Mouse (Mus musculus) lung, postnatal 0 days (tissue): ENCODE data around the gene Mdm2. TPM values are rescaled to one million over a fixed set of nuclear protein-coding genes. Genes with fewer than 3 reads are reported as not detected.

Experiments
- ATAC-seq: fragments of 200-750 bp; cut with Nextera tagmentation; 2 replicates; pipeline ENCODE4 v1.8.0; 2017; ENCODE audit warnings: moderate library complexity
- DNase-seq: peaks from one replicate; pipeline ENCODE4 v3.0.0-alpha.2; 2016; ENCODE audit warnings: low spot score
- H3K27ac ChIP-seq: fragments of 300-500 bp; sonication (generic); 2 replicates; pipeline ENCODE4 v1.5.1; 2014; ENCODE audit warnings: antibody characterized with exemption, mild to moderate bottlenecking, low read length, mixed read lengths
- H3K27me3 ChIP-seq: fragments of 300-500 bp; sonication (generic); replicated peaks from 2 replicates; pipeline ENCODE4 v1.6.1; 2014; ENCODE audit warnings: low read length, mixed read lengths; ENCODE audit not compliant: insufficient read depth
- H3K36me3 ChIP-seq: fragments of 300-500 bp; sonication (generic); 2 replicates; pipeline ENCODE4 v1.6.1; 2014; ENCODE audit warnings: low read length, mixed read lengths; ENCODE audit not compliant: insufficient read depth
- H3K4me1 ChIP-seq: fragments of 300-500 bp; sonication (generic); 2 replicates; pipeline ENCODE4 v1.6.1; 2014; ENCODE audit warnings: antibody characterized with exemption, low read depth, low read length, mixed read lengths; ENCODE audit not compliant: insufficient read depth
- H3K4me2 ChIP-seq: fragments of 300-500 bp; sonication (generic); replicated peaks from 2 replicates; pipeline ENCODE4 v1.6.1; 2014; ENCODE audit warnings: low read depth, mild to moderate bottlenecking, low read length, moderate library complexity, mixed read lengths
- H3K4me3 ChIP-seq: fragments of 300-500 bp; sonication (generic); 2 replicates; pipeline ENCODE4 v1.5.1; 2014; ENCODE audit warnings: low read depth, low read length
- H3K9ac ChIP-seq: fragments of 300-500 bp; sonication (generic); replicated peaks from 2 replicates; pipeline ENCODE4 v1.6.1; 2014; ENCODE audit warnings: low read depth, mild to moderate bottlenecking
- H3K9me3 ChIP-seq: fragments of 300-500 bp; sonication (generic); 2 replicates; pipeline ENCODE4 v1.6.1; 2016; ENCODE audit warnings: low read length, mixed read lengths
- CTCF ChIP-seq: IDR thresholded peaks from 2 replicates; pipeline ENCODE4 v1.5.1; 2016; ENCODE audit warnings: antibody characterized with exemption, mild to moderate bottlenecking
- EP300 ChIP-seq: IDR thresholded peaks from 2 replicates; pipeline ENCODE4 v1.6.1; 2016; ENCODE audit warnings: antibody characterized with exemption, mild to moderate bottlenecking, control low read depth
- whole genome bisulfite sequencing: fragments of 180-500 bp; shearing (Covaris S2); extraction: QIAGEN DNeasy Blood & Tissue Kit; methylation state at CpG from one replicate; pipeline ENCODE4 v1.1.7; 2014; 5-methylcytosine and 5-hydroxymethylcytosine counted together
- polyA plus RNA-seq: library from polyadenylated mRNA; unstranded; fragments of >200 nt; fragmentation: Nextera tagmentation; extraction: Ambion mirVana; gene quantifications from 2 replicates; pipeline ENCODE4 v1.2.1, GENCODE M21; 2015

The Mdm2 gene
- polyA plus RNA-seq, 1 experiment from 2014 or later: 22.7 TPM

DNA sequence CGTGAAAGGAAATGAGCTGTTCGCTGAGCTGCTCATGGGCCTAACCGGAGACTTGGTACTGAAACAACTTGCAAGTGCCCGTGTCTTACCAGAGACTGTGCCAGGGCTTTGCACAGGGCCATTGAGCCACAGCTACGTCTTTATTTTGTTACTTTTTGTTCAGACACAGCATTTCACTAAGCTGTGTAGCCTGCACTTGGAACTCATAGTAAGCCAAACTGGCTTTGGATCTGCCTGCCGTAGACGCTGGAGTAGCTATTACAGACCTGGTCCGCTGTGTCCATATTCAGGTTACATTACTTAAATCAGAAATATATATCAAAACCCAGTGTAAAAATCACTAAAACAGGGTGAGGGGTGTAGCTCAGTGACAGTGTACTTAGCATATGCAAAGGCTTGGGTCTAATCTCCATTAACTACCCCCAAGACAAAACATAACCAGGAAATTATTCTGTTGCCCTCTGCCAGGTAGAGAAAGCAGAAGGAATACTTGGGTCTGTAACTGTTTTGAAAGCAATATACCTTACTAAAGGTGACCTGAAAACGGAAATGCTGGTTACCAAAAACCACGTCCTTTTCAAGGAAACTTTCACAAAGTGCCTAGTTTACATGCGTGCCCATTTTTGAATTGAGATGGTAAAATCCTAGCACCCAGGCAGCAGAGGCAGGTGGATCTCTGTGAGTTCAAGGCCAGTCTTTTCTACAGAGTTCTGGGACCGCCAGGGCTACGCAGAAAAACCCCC, 24.5 kb downstream of the Mdm2 start:
- Histone ChIP-seq H3K36me3 (peaks cover 17% of the 10 kb centered on the region; the same call in 1 of the 2 replicates), H3K27me3 (no peaks in the 10 kb centered on the region), H3K9me3 (no peaks in the 10 kb centered on the region), H3K4me2 (no peak overlapping the region), H3K9ac (no peak overlapping the region), H3K27ac (no peak overlapping the region), H3K4me1 (no peaks in the 10 kb centered on the region), H3K4me3 (no peak overlapping the region)
- DNase-seq: no peak
- no peak for ATAC-seq
- 89% methylated on average over 13 of the region's 13 CpGs for WGBS
- TF ChIP-seq EP300: no peak

- Histone ChIP-seq H3K9ac (no peak overlapping the region), H3K4me3 (no peak overlapping the region), H3K27me3 (no peaks in the 10 kb centered on the region), H3K9me3 (no peaks in the 10 kb centered on the region), H3K4me2 (no peak overlapping the region), H3K36me3 (peaks cover 10% of the 10 kb centered on the region; the same call in 1 of the 2 replicates), H3K4me1 (no peaks in the 10 kb centered on the region), H3K27ac (no peak overlapping the region)
- WGBS: 84% methylated on average over 15 of the region's 15 CpGs
- ATAC-seq: no peak
- DNase-seq: no peak
- no peak for TF ChIP-seq EP300
- no peak for TF ChIP-seq CTCF
Measured at GRCm38 (mm10) chr10:117685171-117685848, 25.2 kb downstream of the Mdm2 start.

GRCm38 (mm10) chr10:117684298-117685170, 26.0 kb downstream of the Mdm2 start:
- ATAC-seq (no peak), DNase-seq (no peak)
- H3K36me3 ChIP-seq: 0 out of 2 replicates have a peak, but pooled peaks cover 11% of the 10 kb centered on the region
- H3K4me3 ChIP-seq: no peak overlapping the region
- H3K4me1 ChIP-seq: no peaks in the 10 kb centered on the region
- WGBS: 74% methylated on average over 19 of the region's 19 CpGs
- H3K9me3 ChIP-seq: no peaks in the 10 kb centered on the region
- H3K27me3 ChIP-seq: no peaks in the 10 kb centered on the region
- H3K9ac ChIP-seq: no peak overlapping the region
- no peak for TF ChIP-seq EP300
- TF ChIP-seq CTCF: no peak
- no peak overlapping the region for H3K4me2 ChIP-seq
- no peak overlapping the region for H3K27ac ChIP-seq

DNA sequence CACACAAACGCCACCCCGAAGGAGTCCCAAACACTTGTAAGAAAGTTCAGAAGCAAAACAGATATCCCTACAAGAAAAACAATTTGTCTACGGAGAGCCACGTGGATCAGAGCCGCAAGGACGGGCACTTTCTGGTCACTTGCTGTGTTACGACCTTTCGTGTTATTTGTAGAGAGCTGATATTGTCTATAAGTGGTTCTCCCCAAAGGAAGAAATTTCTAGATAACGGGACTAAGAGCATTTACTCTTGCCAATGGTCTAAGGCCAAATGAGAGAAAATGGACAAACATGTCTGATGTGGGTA, 26.9 kb downstream of the Mdm2 start:
- no peak overlapping the region for H3K4me3 ChIP-seq
- H3K9ac ChIP-seq: no peak overlapping the region
- no peaks in the 10 kb centered on the region for H3K4me1 ChIP-seq
- no peak overlapping the region for H3K27ac ChIP-seq
- 87% methylated on average over 9 of the region's 9 CpGs for WGBS
- no peak overlapping the region for H3K4me2 ChIP-seq
- ATAC-seq: no peak
- no peaks in the 10 kb centered on the region for H3K27me3 ChIP-seq
- TF ChIP-seq CTCF: no peak
- no peak for DNase-seq
- no peaks in the 10 kb centered on the region for H3K9me3 ChIP-seq
- 0 out of 2 replicates have a peak, but pooled peaks cover 7% of the 10 kb centered on the region for H3K36me3 ChIP-seq

DNA sequence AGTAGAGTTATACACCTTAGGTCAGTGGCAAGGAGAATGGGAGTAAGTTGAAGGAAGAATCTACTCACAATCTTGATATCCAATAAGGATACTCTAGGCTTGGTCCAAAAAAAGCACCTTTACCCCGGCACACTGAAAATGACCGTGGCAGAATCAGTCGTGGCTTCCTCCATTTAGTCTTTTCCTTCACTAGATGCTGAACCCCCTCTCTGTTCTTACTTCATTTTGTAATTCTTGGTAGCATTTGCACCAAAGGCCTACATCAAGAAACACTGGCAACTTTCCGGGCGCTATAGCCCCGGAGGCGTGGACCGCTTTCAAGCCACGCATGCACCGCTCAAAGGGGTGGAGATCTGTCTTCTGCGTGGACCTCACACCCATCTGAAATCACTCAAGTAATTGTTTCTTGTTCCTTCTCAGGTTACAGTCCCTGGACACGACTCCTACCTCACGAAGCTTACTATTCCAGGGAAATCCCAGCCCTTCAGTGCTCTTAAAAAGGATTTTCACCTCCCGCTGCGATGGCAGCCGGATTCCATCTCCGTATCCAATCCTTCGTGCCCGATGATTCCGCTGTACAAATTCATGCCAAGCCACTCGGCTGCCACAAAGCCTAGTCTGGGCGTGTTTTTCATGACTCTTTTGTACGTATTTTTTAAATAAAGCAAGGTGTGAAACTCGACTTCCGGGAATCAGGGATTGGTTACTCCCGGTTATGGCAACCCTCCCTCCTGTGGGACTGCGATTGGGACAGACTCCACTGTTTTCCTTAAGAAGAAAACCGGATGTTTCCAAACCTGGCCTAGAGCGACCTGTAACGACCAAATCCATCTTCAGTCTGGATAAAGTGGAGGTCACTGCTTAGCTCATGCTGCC, 27.5 kb downstream of the Mdm2 start:
- ATAC-seq (no peak), DNase-seq (no peak)
- Histone ChIP-seq H3K27me3 (no peaks in the 10 kb centered on the region), H3K27ac (no peak overlapping the region), H3K4me3 (no peak overlapping the region), H3K4me2 (no peak overlapping the region), H3K9ac (no peak overlapping the region), H3K36me3 (0 out of 2 replicates have a peak, but pooled peaks cover 4% of the 10 kb centered on the region), H3K9me3 (no peaks in the 10 kb centered on the region), H3K4me1 (no peaks in the 10 kb centered on the region)
- no peak for TF ChIP-seq CTCF
- no peak for TF ChIP-seq EP300
- 86% methylated on average over 30 of the region's 30 CpGs for WGBS
